Mouse (Mus musculus) ZHBTc4 (cell line): ENCODE measurements around the gene Tubd1.

ENCODE experiments used
- DNase-seq: peaks from one replicate; pipeline ENCODE4 v3.0.0-alpha.2; 2011; ENCODE audit warnings: low read depth, low spot score

The Tubd1 gene

DNA sequence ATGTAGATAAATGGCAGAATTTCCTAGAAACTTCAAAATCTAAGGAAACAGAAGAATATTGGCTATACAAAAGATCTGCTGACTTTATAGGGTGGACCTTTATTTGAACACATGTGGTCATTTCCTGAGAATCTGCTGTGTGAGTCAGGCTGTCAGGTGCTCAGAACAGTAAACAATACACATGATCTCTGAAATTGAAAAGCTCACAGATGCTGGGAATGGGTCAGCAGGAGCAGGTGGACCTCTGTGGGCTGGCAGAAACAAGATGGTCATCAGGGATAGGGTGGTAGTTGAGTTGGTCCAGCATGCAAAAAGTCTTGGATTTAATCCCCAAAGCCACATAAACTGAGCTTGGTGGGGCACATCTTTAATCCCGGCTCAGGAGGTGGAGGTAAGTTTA lies 53.8 kb downstream of the Tubd1 start:
- DNase-seq, result no peak

DNA sequence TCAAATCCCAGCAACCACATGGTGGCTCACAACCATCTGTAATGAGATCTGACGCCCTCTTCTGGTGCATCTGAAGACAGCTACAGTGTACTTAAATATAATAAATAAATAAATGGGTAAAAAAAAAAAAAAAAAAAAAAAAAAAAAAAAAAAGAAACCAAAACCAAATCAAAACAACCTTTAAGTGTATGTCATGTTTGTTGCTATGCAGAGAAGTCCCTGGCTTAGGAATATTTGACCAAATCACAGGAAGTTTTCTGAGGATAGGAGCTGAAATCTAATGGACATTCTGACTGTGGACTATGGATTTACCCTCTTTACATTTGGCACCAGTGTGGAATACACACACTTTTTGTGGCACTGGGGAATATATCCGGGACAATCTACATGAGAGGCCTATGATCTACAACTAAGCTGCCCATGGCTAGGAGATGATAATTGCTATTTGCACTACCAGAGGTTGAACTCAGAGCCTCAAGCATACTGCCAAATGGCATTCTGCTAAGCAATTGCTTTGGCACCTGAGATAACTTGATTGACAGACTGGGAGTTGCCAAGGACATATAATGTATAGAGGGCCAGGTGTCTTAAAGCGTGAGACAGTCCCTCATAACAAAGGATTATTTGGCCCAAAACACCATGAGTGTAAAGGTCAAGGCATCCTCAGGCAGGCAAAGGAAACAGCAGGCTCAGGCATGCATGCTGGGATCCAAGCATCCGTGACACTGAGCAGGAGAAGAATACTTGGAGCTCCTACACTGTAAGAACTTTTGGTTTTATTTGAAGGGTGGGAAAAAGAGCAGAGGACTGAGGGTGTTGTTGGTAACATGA lies 54.8 kb downstream of the Tubd1 start:
- no peak for DNase-seq

DNA sequence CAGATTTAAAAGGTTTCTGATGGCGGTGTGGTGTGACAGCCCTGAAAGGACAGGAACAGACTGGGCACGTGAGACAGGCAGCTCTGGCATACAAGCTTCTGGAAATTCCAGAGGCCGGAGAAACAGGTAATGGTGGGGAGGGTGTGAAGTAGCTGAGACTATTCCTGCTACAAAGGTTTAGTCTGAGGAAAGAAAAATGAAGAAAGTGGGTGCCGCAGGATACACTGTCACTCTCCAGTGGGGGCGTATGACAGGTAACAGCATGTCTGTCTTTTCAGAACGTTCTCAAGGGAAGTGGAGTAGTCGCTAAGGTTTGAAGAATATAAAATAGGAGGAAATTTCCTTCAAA lies 55.4 kb downstream of the Tubd1 start:
- no peak for DNase-seq

DNA sequence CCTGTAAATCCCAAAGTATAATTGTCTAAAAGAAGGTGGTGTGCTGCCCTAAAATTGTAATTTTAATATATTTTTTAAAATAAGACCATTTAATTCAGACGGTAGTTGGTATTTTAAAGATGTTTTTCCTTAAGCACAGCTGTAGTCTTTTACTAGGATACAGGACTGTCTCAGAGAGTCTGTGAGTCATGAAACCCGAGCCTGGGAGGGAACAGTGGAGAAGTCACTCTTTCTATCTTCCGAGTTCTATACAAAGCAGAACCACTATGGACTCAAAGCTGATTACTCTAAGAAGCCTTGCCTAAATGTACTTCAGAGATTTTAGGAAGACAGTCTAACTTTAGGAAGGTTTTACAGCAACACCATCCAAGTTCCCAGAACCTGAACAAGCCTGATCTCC lies 57.3 kb downstream of the Tubd1 start:
- no peak for DNase-seq

DNA sequence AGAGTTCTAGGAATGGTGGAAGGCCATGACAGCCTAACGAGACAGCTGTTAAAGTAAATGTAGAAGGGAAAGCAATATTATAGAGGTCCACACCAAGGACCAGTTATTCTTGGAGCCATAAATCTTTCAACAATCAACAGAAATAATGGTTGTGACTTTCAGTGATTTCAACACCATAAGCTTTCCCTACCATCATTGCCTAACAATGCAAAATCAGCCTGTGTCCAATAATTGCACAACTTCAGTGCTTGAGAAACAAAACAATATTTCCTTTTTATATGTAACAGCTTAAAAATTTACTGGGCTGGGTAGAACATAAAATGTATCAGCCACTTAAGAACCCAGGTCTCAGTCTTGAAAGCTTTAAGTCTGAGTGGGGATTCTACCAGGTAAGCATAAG lies 58.9 kb downstream of the Tubd1 start:
- no peak for DNase-seq

DNA sequence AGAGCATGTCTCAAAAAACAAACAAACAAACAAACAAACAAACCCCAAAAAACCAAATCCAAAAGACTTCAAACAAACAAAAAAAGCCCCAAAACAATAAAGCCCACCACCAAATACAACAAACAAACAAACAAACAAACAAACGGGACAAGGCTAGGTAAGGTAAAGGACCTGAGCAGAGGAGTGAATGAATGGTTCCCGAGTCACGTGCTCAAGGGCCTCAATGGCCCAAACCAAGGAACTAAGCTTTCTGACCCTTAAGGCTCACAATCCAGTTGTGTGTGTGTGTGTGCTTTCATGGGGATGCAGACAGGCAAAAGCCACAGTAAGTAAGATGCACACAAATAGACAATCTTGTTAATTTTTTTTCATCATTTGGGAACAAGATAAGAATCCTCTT lies 59.5 kb downstream of the Tubd1 start:
- no peak for DNase-seq

DNA sequence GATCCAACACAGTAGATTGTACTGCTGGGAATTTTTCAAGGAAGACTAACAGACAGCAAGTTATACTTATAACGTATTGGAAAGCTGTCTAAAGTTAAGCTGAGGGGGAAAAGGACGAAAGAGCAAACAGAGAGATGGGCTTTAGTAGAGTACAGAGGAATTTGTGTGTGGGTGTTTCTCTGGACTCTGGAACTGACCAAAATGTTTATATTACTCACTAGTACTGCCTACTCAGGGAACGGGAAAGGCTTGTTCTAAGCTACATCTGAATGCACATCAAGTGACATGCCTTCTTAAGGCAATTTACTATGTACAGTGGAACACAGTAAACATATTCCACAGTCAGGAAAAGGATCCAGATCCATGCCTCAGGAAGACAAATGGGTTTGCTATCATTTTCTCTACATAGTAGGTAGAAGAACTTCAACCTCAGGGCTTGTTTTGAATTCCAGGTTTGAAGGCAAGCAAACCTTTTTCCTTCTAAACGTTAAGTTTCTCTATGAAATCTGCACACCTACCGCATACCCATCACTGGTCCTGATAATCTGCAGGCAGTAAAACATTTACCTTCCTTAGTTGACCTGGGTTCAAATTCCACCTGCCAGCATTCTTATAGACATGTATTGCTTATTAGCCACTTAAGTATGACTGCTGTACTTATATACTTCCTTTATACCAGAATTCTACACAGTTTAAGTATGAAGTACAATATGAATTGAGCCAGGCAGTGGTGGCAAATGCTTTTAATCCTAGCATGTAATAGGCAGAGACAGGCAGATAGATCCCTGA lies 60.1 kb downstream of the Tubd1 start:
- no peak for DNase-seq

DNA sequence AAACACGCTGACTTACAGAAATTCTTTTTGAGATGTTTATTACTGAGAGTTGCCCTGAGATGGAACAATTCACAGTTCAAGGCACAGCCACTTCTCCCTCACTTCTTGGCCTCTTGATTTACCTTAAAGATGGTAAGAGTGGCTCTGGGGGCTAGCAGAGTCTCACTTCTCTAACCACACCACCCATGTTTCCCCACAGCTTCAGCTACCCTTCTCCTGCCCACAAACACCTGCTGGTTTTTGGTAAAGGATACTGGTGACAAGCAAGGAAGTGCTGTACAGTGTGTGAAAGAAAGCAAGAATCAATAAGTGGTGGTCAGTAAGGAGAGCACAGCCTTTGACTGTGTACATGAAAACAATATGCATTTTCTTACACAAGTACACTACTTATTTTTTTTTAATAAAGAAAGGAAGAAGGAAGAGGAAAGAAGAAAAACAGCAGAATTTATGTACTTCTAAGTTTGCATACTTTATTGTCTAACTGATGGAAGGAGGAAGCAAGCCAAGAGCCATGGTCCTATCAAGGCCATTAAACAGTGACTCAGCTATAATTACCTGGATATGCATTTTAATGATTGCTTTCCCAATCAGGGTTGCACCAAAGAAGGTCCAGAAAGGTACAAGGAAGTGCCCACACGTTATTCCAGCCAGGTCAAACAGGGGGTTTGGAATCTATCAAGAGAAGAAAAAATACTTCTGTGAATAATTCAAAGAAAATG lies 62.0 kb downstream of the Tubd1 start:
- no peak for DNase-seq

DNA sequence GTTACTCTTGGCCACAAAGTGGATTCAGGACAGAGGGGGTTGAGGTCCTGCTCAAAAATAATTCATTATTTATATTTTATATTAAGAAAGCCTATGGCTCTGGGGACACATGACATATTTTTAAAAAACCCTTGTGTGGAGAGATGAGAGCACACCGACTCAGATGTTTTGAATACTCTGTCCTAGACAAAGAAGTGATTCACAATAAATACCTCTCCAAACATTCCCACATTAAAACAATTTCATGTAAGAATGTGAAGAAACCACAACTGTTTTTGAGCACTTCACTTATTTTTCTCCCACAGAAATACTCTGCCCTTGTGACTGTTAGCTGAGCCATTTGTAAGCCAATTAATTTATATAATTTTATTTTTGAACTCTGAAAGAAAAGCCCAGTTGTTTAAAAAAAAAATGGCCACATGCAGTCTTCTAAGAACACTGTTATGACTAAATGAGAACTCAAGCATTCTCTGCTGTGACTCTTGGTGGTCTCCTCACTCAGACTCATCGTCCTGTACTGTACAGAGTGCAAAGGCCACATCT lies 63.1 kb downstream of the Tubd1 start:
- DNase-seq, result no peak

DNA sequence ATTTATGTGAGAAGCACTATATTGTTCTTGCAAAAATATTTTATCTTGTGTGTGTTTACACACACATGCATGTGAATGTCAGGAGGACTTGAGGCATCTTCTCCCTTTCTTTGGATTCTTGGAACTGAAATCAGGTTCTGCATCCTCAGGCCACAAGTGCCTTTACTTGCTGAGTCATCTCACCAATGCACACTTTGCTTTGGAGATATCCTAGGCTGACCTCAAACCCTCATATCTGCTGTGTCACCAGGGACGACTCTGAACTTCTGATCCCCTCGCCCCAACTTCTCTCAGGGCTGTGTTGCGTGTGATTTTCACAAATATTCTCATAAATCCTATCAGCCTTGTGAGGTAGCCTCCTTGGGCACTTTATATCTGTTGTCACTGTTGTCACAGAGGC lies 65.4 kb downstream of the Tubd1 start:
- DNase-seq, result no peak

DNA sequence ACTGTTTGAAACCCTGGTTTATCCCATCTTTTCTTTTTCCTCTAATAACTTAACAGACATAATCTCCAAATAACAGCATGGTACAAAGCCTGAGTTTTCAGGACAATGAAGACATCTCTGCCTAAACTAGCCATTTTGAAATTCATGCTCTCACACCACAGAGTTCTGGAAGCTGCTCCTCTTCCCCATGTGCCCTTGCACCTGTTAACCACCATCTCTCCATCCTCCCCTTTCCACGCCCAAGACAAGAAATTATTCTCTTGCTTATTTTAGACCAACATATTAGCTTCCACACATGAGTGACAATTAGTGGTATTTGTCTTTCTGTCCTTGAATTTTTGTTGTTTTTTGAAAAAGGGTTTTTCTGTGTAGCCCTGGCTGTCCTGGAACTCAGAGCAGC lies 67.2 kb downstream of the Tubd1 start:
- no peak for DNase-seq

DNA sequence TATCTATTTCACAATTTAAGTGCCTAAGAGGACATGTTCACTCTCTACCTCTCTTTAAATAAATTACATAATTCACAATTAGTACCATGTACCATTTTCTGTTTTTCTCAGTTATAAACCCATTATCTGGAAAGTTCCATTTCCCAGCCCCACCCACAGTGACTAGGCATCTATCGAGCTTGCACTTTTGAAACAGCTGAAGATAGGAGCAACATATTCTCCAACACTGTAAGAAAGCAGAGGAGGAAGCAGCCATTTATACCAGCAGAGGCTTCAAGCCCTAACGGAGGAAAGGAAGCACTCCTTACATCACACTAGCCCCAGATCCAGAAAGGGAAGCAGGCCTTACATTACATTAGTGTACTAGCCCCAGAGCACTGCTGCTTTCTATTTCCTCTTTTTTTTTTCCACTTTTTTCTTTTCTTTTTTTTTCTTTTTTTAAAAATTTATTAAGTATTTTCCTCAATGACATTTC lies 69.3 kb downstream of the Tubd1 start:
- DNase-seq, result no peak

DNA sequence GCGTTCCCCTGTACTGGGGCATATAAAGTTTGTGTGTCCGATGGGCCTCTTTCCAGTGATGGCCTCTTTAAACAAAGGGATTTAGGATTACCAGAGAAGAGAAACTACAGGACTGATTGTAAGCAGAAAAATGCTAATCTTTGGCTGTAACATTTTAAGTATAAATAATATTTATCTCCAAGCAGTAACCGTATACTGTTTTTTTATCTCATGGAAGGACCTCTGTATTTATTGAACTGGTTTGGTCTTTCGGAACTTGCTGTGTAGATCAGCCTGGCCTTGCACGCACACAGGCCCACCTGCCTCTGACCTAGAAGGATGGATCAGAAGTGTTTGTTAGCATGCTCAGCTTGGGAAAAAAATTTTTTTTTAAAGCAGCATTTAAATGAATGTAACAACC lies 69.8 kb downstream of the Tubd1 start:
- DNase-seq, result no peak
